Mouse (Mus musculus) bone marrow macrophage, adult 2 months (primary cell): ENCODE results near the gene H2afy. TPM values are rescaled to one million over a fixed set of nuclear protein-coding genes. Genes with fewer than 3 reads are reported as not detected.

Experiments
- H3K27ac ChIP-seq: 2 replicates; pipeline ENCODE4 v1.5.1; 2012; ENCODE audit warnings: low read depth, low read length; ENCODE audit not compliant: insufficient read depth
- H3K4me1 ChIP-seq: 2 replicates; pipeline ENCODE4 v1.6.1; 2012; ENCODE audit warnings: low read length; ENCODE audit not compliant: control insufficient read depth, insufficient read depth
- H3K4me3 ChIP-seq: 2 replicates; pipeline ENCODE4 v1.5.1; 2012; ENCODE audit warnings: mild to moderate bottlenecking, low read length, moderate library complexity; ENCODE audit not compliant: insufficient read depth
- CTCF ChIP-seq: IDR thresholded peaks from 2 replicates; pipeline ENCODE4 v1.5.1; 2012; ENCODE audit warnings: low read depth, mild to moderate bottlenecking, low read length, moderate library complexity
- POLR2A ChIP-seq: IDR thresholded peaks from 2 replicates; pipeline ENCODE4 v1.6.1; 2012; ENCODE audit warnings: mild to moderate bottlenecking, low read depth, low read length, borderline replicate concordance
- polyA plus RNA-seq: library from polyadenylated mRNA; stranded (reverse); fragments of >200 nt; gene quantifications from 2 replicates; pipeline ENCODE4 v1.2.4, GENCODE M21; 2012; ENCODE audit not compliant: missing spikeins, insufficient read depth, insufficient read length

The H2afy gene
- polyA plus RNA-seq, 1 experiment, result 179 TPM

DNA sequence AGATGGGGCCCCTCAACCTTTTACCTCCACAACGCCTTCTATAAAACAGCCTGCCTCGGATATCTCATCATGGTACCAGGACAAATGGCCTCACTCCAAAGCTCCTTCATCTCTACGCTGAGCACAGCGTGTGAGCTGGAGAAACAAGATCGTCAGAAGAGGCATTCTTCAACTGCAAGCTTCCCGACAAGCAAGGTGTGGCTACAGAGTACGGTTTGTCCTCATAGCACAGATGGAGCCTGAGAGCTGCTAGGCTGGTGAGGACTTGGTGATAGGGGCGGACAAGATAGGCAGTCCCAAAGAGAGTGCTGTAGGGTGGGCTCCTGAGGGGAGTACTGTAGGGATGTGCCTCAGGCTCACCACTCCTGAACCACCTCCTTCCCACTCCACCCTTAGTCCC, 5.6 kb downstream of the H2afy start:
- H3K27ac ChIP-seq, result no peak overlapping the region
- H3K4me1 ChIP-seq, result peaks cover 33% of the 10 kb centered on the region
- H3K4me3 ChIP-seq, result no peak overlapping the region
- TF ChIP-seq CTCF, result no peak
- no peak for TF ChIP-seq POLR2A

- H3K4me3 ChIP-seq, result no peak overlapping the region
- peaks cover 33% of the 10 kb centered on the region for H3K4me1 ChIP-seq
- H3K27ac ChIP-seq, result peak overlapping the region; percentile 11; the same call in 1 of the 2 replicates
- TF ChIP-seq CTCF, result no peak
- no peak for TF ChIP-seq POLR2A
Measured at GRCm38 (mm10) chr13:56129578-56129977, 6.6 kb downstream of the H2afy start.

DNA sequence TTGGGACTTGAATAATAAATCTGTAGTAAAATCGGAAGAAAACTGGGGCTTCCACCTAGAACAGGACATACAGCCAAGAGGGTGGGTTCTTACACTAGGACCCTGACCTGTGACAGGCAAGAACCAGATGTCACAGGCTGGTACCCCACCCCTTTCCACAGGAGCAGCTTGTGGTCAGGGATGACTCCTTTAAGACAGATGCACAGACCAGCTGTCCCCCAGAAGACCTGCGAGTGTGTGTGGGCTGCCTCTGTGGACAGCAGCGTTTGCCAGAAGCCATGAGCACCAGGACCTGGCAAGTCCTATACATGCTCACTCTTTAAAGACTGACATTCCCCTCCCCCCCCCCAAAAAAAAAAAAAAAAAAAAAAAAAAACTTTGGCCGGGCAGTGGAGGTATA, 7.1 kb downstream of the H2afy start:
- Histone ChIP-seq H3K4me3 (no peak overlapping the region), H3K27ac (no peak overlapping the region), H3K4me1 (peaks cover 32% of the 10 kb centered on the region)
- TF ChIP-seq CTCF (no peak), POLR2A (no peak)

GRCm38 (mm10) chr13:56125632-56126031, 10.5 kb downstream of the H2afy start:
- Histone ChIP-seq H3K4me3 (no peak overlapping the region), H3K4me1 (peaks cover 8% of the 10 kb centered on the region), H3K27ac (no peak overlapping the region)
- no peak for TF ChIP-seq POLR2A
- no peak for TF ChIP-seq CTCF

DNA sequence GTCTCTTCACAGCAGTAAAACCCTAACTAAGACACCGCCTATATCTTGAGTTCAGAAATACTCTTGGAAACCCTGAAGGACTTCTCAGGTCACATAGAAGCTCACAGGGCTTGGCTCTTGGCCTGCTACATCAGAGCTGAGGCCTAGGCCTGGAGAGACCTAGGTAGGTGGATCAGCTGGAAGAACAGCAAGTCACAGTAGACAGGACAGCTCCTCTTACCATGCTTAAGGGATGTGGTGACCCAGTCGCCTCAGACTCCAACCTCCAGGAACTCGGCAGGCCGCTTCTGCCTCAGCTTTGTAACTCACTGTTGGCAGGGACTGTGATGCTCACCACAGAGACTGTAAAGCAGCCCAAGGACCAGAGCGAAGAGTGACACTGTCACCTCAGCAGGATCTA, 13.1 kb downstream of the H2afy start:
- no peak for TF ChIP-seq POLR2A
- no peak for TF ChIP-seq CTCF
- H3K4me3 ChIP-seq, result no peak overlapping the region
- H3K4me1 ChIP-seq, result peaks cover 4% of the 10 kb centered on the region
- H3K27ac ChIP-seq, result no peak overlapping the region

DNA sequence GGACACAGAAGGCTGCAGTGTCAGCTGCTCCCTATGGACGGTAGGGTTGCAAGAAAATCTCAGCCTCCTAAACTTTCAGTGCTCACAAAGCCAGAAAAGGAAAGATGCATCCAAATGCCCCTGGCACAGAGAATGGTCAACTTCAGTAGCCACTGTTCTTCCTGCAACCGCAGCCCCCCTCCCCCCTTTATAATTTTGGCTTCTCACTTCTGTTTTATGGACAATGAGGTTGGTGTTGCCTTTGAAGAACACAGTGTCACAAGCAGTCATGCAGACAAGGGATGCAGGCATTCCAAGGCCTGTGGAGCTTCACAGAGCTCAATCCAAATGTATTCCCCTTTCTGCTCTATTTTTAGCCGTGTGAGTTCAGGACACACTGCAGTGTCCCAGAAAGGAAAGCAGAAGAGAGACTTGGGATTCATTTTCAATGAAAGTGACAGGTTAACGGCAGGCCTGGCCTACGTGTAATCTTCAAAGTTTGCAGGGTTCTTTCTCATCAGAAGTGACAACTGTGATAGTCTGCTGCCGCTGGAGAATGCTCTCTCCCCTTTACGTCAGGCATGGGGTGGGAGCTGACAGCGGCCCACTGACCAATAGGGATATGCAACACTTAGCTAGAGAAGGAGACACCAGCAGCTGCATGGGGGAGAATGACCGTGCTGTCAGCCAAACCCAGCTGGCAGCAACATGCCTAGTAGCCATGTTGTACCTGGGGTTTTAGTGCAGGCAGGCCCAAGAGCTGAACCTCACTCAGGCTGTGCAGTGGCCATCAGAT, 18.0 kb downstream of the H2afy start:
- Histone ChIP-seq H3K27ac (no peak overlapping the region), H3K4me1 (peaks cover 9% of the 10 kb centered on the region), H3K4me3 (no peak overlapping the region)
- TF ChIP-seq CTCF (no peak), POLR2A (no peak)

- no peak for TF ChIP-seq CTCF
- no peak overlapping the region for H3K4me3 ChIP-seq
- no peak overlapping the region for H3K27ac ChIP-seq
Measured at GRCm38 (mm10) chr13:56115906-56116305, 20.3 kb downstream of the H2afy start.

DNA sequence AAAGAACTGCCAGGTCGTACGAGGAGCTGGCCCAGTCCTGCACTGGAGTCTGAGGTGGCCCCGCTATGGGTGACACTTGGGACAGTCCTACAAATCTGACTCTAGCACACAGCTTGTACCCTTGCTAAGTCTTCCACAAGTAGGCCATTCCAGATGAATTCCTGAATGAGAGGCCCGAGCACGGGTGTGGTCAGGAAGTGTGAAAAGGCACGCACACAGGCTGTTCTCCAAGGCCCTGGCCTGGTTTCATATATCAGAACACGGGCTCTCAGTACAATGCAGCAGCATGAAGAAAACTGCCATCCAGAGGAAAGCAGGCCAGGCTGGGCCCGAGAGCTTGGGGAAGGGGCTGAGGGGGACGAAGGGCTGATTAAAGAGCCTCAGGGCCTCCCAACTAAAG, 20.8 kb downstream of the H2afy start:
- Histone ChIP-seq H3K4me3 (no peak overlapping the region), H3K27ac (no peak overlapping the region), H3K4me1 (peaks cover 9% of the 10 kb centered on the region)
- TF ChIP-seq CTCF (no peak), POLR2A (no peak)

More at GRCm38 (mm10) chr13:56115906-56116305, 20.3 kb downstream of the H2afy start:
- H3K4me1 ChIP-seq, result peaks cover 9% of the 10 kb centered on the region

- peaks cover 7% of the 10 kb centered on the region; the same call in 1 of the 2 replicates for H3K4me1 ChIP-seq
- no peak overlapping the region for H3K27ac ChIP-seq
- no peak overlapping the region for H3K4me3 ChIP-seq
- TF ChIP-seq POLR2A, result no peak
Measured at GRCm38 (mm10) chr13:56113431-56114248, 22.5 kb downstream of the H2afy start.

GRCm38 (mm10) chr13:56112980-56113379, 23.2 kb downstream of the H2afy start:
- Histone ChIP-seq H3K4me1 (peaks cover 4% of the 10 kb centered on the region; the same call in 1 of the 2 replicates), H3K27ac (no peak overlapping the region), H3K4me3 (no peak overlapping the region)
- no peak for TF ChIP-seq CTCF
- no peak for TF ChIP-seq POLR2A
